Mouse (Mus musculus) midbrain, embryonic 10.5 days (tissue): Measurements from ENCODE around the gene Pax7. TPM values are rescaled to one million over a fixed set of nuclear protein-coding genes. Genes with fewer than 3 reads are reported as not detected.
A peak's percentile ranks its signal among the peaks of the same experiment; 100 is the strongest.

Experiments
- DNase-seq: peaks from one replicate; pipeline ENCODE4 v3.0.0-alpha.2; 2017; ENCODE audit warnings: low spot score
- H3K27ac ChIP-seq: fragments of 300-500 bp; sonication (generic); replicated peaks from 2 replicates; pipeline ENCODE4 v1.5.1; 2016; ENCODE audit warnings: mild to moderate bottlenecking
- H3K27me3 ChIP-seq: fragments of 300-500 bp; sonication (generic); 2 replicates; pipeline ENCODE4 v1.6.1; 2016; ENCODE audit warnings: low read depth, mild to moderate bottlenecking; ENCODE audit not compliant: poor library complexity, severe bottlenecking
- H3K36me3 ChIP-seq: fragments of 300-500 bp; sonication (generic); 2 replicates; pipeline ENCODE4 v1.6.1; 2016; ENCODE audit warnings: mild to moderate bottlenecking, moderate library complexity
- H3K4me1 ChIP-seq: fragments of 300-500 bp; sonication (generic); 2 replicates; pipeline ENCODE4 v1.6.1; 2016
- H3K4me3 ChIP-seq: fragments of 300-500 bp; sonication (generic); 2 replicates; pipeline ENCODE4 v1.5.1; 2016; ENCODE audit warnings: mild to moderate bottlenecking, moderate library complexity
- H3K9me3 ChIP-seq: fragments of 300-500 bp; sonication (generic); replicated peaks from 2 replicates; pipeline ENCODE4 v1.6.1; 2016; ENCODE audit warnings: mild to moderate bottlenecking
- WGBS: fragments of 180-500 bp; shearing (Covaris S2); methylation state at CpG from one replicate; pipeline ENCODE4 v1.1.7; 2016; 5-methylcytosine and 5-hydroxymethylcytosine counted together
- polyA plus RNA-seq: library from polyadenylated mRNA; unstranded; fragments of >200 nt; fragmentation: Nextera tagmentation; extraction: Ambion mirVana; gene quantifications from 2 replicates; pipeline ENCODE4 v1.2.1, GENCODE M21; 2016

Gene Pax7
- polyA plus RNA-seq, 1 experiment from 2014 or later = 1.3 TPM

GRCm38 (mm10) chr4:139843456-139843855 lies 10.1 kb upstream of the Pax7 start:
- Histone ChIP-seq H3K4me1 (peaks cover 24% of the 10 kb centered on the region), H3K27me3 (peaks cover 96% of the 10 kb centered on the region), H3K9me3 (0 out of 2 replicates have a peak, but pooled peaks cover 4% of the 10 kb centered on the region), H3K4me3 (no peak overlapping the region), H3K36me3 (no peaks in the 10 kb centered on the region), H3K27ac (no peak overlapping the region)
- DNase-seq = no peak
- whole genome bisulfite sequencing = 13% methylated on average over 7 of the region's 7 CpGs

- H3K9me3 ChIP-seq = 0 out of 2 replicates have a peak, but pooled peaks cover 4% of the 10 kb centered on the region
- no peak overlapping the region for H3K4me3 ChIP-seq
- H3K27ac ChIP-seq = no peak overlapping the region
- peaks cover 30% of the 10 kb centered on the region for H3K4me1 ChIP-seq
- WGBS = 73% methylated on average over 7 of the region's 7 CpGs
- no peak for DNase-seq
- no peaks in the 10 kb centered on the region for H3K36me3 ChIP-seq
- peaks cover 96% of the 10 kb centered on the region for H3K27me3 ChIP-seq
Observed at GRCm38 (mm10) chr4:139842919-139843318, 9.6 kb upstream of the Pax7 start.

GRCm38 (mm10) chr4:139840939-139841500 lies 7.7 kb upstream of the Pax7 start:
- Histone ChIP-seq H3K9me3 (0 out of 2 replicates have a peak, but pooled peaks cover 4% of the 10 kb centered on the region), H3K27ac (no peak overlapping the region), H3K36me3 (no peaks in the 10 kb centered on the region), H3K4me3 (no peak overlapping the region), H3K4me1 (peaks cover 49% of the 10 kb centered on the region), H3K27me3 (peaks cover 100% of the 10 kb centered on the region)
- no peak for DNase-seq
- WGBS = 28% methylated on average over 9 of the region's 9 CpGs

- Histone ChIP-seq H3K4me3 (no peak overlapping the region), H3K27ac (no peak overlapping the region), H3K27me3 (peaks cover 100% of the 10 kb centered on the region), H3K4me1 (peaks cover 54% of the 10 kb centered on the region), H3K9me3 (0 out of 2 replicates have a peak, but pooled peaks cover 4% of the 10 kb centered on the region), H3K36me3 (no peaks in the 10 kb centered on the region)
- 76% methylated on average over 4 of the region's 4 CpGs for WGBS
- no peak for DNase-seq
Observed at GRCm38 (mm10) chr4:139840442-139840841, 7.1 kb upstream of the Pax7 start.

GRCm38 (mm10) chr4:139836681-139837080 lies 3.4 kb upstream of the Pax7 start:
- no peaks in the 10 kb centered on the region for H3K36me3 ChIP-seq
- H3K4me3 ChIP-seq = peak overlapping the region; percentile 68; the same call in 1 of the 2 replicates
- peaks cover 100% of the 10 kb centered on the region for H3K27me3 ChIP-seq
- 0 out of 2 replicates have a peak, but pooled peaks cover 4% of the 10 kb centered on the region for H3K9me3 ChIP-seq
- DNase-seq = no peak
- H3K27ac ChIP-seq = peak overlapping the region; percentile 94
- H3K4me1 ChIP-seq = peaks cover 86% of the 10 kb centered on the region
- 3% methylated on average over 5 of the region's 5 CpGs for WGBS

- Histone ChIP-seq H3K9me3 (0 out of 2 replicates have a peak, but pooled peaks cover 4% of the 10 kb centered on the region), H3K4me1 (peaks cover 87% of the 10 kb centered on the region), H3K27me3 (peaks cover 100% of the 10 kb centered on the region), H3K27ac (peak overlapping the region; percentile 94), H3K4me3 (peak overlapping the region; percentile 68), H3K36me3 (no peaks in the 10 kb centered on the region)
- WGBS = 0% methylated on average over 8 of the region's 8 CpGs
- DNase-seq = peak; percentile 79
Observed at GRCm38 (mm10) chr4:139836196-139836595, 2.9 kb upstream of the Pax7 start.

- 1% methylated on average over 17 of the region's 17 CpGs for WGBS
- peaks cover 99% of the 10 kb centered on the region for H3K4me1 ChIP-seq
- DNase-seq = peak; percentile 67
- H3K27ac ChIP-seq = peak overlapping the region; percentile 94
- H3K4me3 ChIP-seq = peak overlapping the region; percentile 68
- peaks cover 6% of the 10 kb centered on the region for H3K36me3 ChIP-seq
- no peaks in the 10 kb centered on the region for H3K9me3 ChIP-seq
- peaks cover 100% of the 10 kb centered on the region for H3K27me3 ChIP-seq
Observed at GRCm38 (mm10) chr4:139833817-139834401, 581 bp upstream of the Pax7 start.

GRCm38 (mm10) chr4:139832281-139833035 lies 870 bp downstream of the Pax7 start:
- H3K9me3 ChIP-seq = no peaks in the 10 kb centered on the region
- under 1% methylated on average over 55 of the region's 55 CpGs for WGBS
- peaks cover 100% of the 10 kb centered on the region for H3K27me3 ChIP-seq
- H3K4me1 ChIP-seq = peaks cover 99% of the 10 kb centered on the region
- H3K27ac ChIP-seq = peak overlapping the region; percentile 94
- DNase-seq = peak; percentile 72
- H3K36me3 ChIP-seq = peaks cover 18% of the 10 kb centered on the region
- H3K4me3 ChIP-seq = peak overlapping the region; percentile 68

- Histone ChIP-seq H3K4me3 (peak overlapping the region; percentile 68), H3K9me3 (no peaks in the 10 kb centered on the region), H3K36me3 (peaks cover 18% of the 10 kb centered on the region), H3K27me3 (peaks cover 100% of the 10 kb centered on the region), H3K27ac (peak overlapping the region; percentile 94), H3K4me1 (peaks cover 99% of the 10 kb centered on the region)
- WGBS = under 1% methylated on average over 57 of the region's 57 CpGs
- peak; percentile 74 for DNase-seq
Observed at GRCm38 (mm10) chr4:139831501-139832230, 1.7 kb downstream of the Pax7 start.

- peaks cover 100% of the 10 kb centered on the region for H3K27me3 ChIP-seq
- peaks cover 22% of the 10 kb centered on the region for H3K36me3 ChIP-seq
- no peaks in the 10 kb centered on the region for H3K9me3 ChIP-seq
- WGBS = under 1% methylated on average over 24 of the region's 24 CpGs
- H3K27ac ChIP-seq = peak overlapping the region; percentile 94
- peaks cover 99% of the 10 kb centered on the region for H3K4me1 ChIP-seq
- peak overlapping the region; percentile 68 for H3K4me3 ChIP-seq
- peak; percentile 54 for DNase-seq
Observed at GRCm38 (mm10) chr4:139830581-139831387, 2.5 kb downstream of the Pax7 start.

- 4% methylated on average over 14 of the region's 14 CpGs for WGBS
- peak; percentile 52 for DNase-seq
- Histone ChIP-seq H3K36me3 (peaks cover 22% of the 10 kb centered on the region), H3K27ac (peak overlapping the region; percentile 94; the same call in 1 of the 2 replicates), H3K4me1 (peaks cover 99% of the 10 kb centered on the region), H3K27me3 (peaks cover 100% of the 10 kb centered on the region), H3K4me3 (peak overlapping the region; percentile 68), H3K9me3 (no peaks in the 10 kb centered on the region)
Observed at GRCm38 (mm10) chr4:139830053-139830452, 3.3 kb downstream of the Pax7 start.
